Mouse (Mus musculus): ENCODE data around the gene Fdxr. TPM values are rescaled to one million over a fixed set of nuclear protein-coding genes. Genes with fewer than 3 reads are reported as not detected.

The Fdxr gene
- polyA plus RNA-seq, 1 experiment = not detected

DNA sequence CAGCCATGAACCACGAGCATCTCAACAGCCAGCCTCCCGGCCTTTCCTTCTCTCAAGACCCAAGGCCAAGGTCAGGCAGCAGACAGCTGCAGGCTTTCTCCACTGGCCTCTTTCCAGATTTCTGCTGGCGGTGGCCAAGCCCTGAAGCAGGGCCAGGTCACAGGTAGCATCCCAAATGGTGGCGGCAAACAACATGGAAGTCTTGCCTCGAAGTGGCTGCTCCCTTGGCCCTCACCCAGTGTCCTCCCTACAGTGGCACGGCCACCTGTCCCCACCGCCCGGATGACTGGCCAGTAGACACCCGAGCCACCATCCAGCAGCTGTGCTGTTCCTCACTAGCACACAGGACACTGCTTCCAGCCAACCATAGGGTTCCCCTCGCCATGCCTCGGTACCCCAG lies 35.4 kb downstream of the Fdxr start:
- H3K4me1 ChIP-seq (ENCODE audit: control insufficient read depth, insufficient read depth, low read length) = peaks cover 14% of the 10 kb centered on the region
- WGBS = 77% methylated on average over 11 of the region's 11 CpGs
- TF ChIP-seq CTCF (IDR thresholded peaks at IDR 0.05; ENCODE audit: insufficient read depth, low read depth, low read length) (no peak), POLR2A (IDR thresholded peaks at IDR 0.05; ENCODE audit: insufficient read depth, low read depth, low read length) (no peak)

DNA sequence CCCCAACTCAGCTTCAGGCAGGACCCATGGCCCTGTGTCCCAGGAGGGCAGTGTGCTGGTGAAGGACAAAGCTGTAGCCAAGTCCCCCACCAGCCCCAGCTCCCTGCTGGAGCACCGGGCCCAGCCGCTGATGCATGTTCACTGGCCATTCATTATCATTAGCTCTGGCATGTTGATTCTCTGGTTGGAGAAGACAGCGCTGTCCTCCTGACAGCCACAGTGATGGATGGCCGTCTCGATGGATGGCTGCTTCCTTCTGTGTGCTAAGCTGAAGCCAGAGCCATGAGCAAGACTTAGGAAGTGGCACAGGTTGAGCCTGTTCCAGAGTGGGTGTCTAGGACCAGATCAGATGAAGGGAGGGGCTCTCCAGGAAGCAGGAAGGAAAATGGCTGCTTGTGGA lies 40.3 kb downstream of the Fdxr start:
- Histone ChIP-seq H3K27ac (ENCODE audit: insufficient read depth, low read depth, low read length) (no peak overlapping the region), H3K4me3 (ENCODE audit: insufficient read depth, low read depth, low read length) (no peak overlapping the region), H3K4me1 (ENCODE audit: control insufficient read depth, insufficient read depth, low read length) (peaks cover 36% of the 10 kb centered on the region)
- TF ChIP-seq POLR2A (IDR thresholded peaks at IDR 0.05; ENCODE audit: insufficient read depth, low read depth, low read length) (no peak), CTCF (IDR thresholded peaks at IDR 0.05; ENCODE audit: insufficient read depth, low read depth, low read length) (no peak)
- 67% methylated on average over 5 of the region's 5 CpGs for WGBS

More for the DNA sequence above, 35.4 kb downstream of the Fdxr start:
- H3K27ac ChIP-seq (ENCODE audit: insufficient read depth, low read depth, low read length) = no peak overlapping the region
- H3K4me3 ChIP-seq (ENCODE audit: insufficient read depth, low read depth, low read length) = no peak overlapping the region

DNA sequence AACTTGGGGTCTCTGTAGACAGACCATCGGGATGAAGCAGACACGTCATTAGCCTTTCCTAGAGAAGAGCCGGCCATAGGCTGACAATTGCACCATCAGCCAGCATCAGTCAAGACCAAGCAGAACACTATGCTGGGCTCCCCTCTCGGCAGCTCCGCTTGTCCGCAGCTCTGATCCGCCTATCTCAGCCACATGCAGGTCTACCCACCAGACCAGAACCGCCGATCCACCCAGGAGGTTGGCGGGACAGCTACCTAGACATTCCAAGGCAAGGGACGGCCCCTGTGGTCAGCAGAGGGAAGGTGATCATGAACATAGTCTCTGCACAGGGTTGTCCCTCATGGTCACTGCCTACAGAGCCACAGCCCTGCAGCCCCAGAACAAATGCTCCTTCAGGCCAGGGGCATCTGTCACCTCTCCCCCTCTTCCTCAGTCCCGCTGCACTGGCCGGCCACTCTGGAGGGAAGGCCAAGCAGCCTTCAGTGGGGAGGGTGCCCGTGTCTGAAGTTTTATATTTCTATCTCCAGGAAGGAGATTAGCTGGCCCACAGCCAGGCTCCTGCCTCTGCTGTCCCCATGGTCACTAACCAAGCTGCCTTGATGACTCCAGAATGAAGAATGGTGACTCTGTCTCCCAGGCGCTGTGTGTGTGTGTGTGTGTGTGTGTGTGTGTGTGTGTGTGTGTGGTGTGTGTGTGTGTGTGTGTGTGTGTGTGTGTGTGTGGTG lies 42.4 kb downstream of the Fdxr start:
- TF ChIP-seq POLR2A (IDR thresholded peaks at IDR 0.05; ENCODE audit: insufficient read depth, low read depth, low read length) = no peak
- TF ChIP-seq CTCF (IDR thresholded peaks at IDR 0.05; ENCODE audit: insufficient read depth, low read depth, low read length) = no peak
- WGBS = 79% methylated on average over 15 of the region's 15 CpGs
- Histone ChIP-seq H3K4me1 (ENCODE audit: control insufficient read depth, insufficient read depth, low read length) (peaks cover 49% of the 10 kb centered on the region), H3K27ac (ENCODE audit: insufficient read depth, low read depth, low read length) (0 out of 2 replicates have a peak overlapping the region, but pooled peaks have one; percentile 7), H3K4me3 (ENCODE audit: insufficient read depth, low read depth, low read length) (no peak overlapping the region)

DNA sequence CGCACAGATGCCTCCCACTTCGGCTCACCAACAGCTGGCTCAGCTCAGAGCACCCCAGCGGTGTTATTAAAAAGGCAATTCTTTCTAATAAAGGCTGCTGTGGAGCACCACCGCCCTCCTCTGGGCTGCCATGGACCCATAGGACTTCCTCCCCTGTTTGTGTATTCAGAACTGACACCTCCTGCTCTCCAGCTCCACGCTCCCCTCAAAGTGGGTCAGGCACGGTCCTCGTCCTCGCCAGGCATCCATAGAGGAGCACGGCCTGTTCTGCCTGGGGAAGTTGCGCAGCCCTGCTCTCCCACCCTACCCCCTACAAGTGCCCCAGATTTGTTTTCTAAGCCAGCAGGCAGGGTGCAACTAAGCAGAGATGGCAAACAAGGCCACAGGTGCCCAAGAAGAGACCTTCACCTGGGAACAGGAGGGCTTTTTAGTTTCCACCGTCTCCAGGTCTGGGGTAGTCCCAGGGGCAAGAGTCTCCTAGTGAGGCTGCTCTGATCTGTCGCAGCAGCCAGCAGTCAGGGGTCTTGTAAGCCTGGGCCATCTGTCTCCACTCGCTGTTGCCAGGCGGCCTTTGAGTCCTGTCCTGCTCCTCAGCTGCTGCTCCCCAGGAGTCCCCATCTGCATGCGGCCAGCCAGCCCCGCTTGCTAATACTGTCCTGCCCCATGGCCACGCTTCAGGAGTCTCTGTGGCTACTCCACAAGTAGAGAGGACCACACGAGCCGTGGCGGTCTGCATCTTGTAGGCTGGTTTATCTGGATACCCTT lies 43.1 kb downstream of the Fdxr start:
- 48% methylated on average over 20 of the region's 20 CpGs for WGBS
- no peak overlapping the region for H3K4me3 ChIP-seq (ENCODE audit: insufficient read depth, low read depth, low read length)
- H3K27ac ChIP-seq (ENCODE audit: insufficient read depth, low read depth, low read length) = peak overlapping the region; percentile 31; the same call in 1 of the 2 replicates
- TF ChIP-seq POLR2A (IDR thresholded peaks at IDR 0.05; ENCODE audit: insufficient read depth, low read depth, low read length) (no peak), CTCF (IDR thresholded peaks at IDR 0.05; ENCODE audit: insufficient read depth, low read depth, low read length) (no peak)
- H3K4me1 ChIP-seq (ENCODE audit: control insufficient read depth, insufficient read depth, low read length) = peaks cover 51% of the 10 kb centered on the region

DNA sequence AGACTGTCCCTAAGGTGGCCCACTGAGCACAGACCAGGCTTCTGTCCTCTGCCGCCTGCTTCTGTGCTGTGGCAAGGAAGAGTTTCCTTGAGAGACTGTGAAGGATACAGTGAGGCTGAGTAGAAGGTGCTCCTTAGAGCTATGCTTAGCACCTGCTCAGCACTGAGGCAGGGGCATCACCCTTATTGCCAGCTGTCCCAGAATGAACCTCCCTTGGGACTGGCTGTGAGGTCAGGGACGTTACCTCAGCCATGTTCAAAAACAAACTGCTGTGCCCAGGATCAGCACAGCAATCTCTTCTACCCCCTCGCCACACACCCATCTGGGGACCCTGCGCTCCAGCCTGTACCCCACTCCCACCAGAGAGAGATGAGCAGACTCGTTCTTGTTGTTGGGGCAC lies 44.0 kb downstream of the Fdxr start:
- 76% methylated on average over 5 of the region's 5 CpGs for WGBS
- Histone ChIP-seq H3K4me1 (ENCODE audit: control insufficient read depth, insufficient read depth, low read length) (peaks cover 57% of the 10 kb centered on the region), H3K27ac (ENCODE audit: insufficient read depth, low read depth, low read length) (peak overlapping the region; percentile 55), H3K4me3 (ENCODE audit: insufficient read depth, low read depth, low read length) (no peak overlapping the region)
- TF ChIP-seq CTCF (IDR thresholded peaks at IDR 0.05; ENCODE audit: insufficient read depth, low read depth, low read length) = no peak

DNA sequence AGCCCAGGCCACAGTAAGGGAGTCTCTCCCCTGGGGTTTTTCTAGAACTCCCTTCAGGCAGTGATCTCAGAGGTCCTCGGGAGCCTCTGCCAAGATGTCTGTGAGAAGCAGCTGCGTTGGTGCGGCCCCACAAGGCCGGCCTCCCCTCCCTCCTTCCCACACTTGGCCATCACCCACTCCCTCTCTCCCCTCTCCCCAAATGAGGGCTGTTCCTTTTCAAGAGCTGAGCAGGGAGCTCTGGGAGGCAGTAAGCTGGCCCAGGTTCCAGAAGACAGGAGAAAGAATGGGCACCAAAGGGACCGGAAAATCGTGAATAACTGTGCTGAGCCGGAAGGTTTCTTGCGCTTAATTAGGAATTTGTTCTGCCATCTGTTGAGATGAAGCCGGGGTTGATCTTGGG lies 44.9 kb downstream of the Fdxr start:
- peaks cover 65% of the 10 kb centered on the region for H3K4me1 ChIP-seq (ENCODE audit: control insufficient read depth, insufficient read depth, low read length)
- WGBS = 35% methylated on average over 9 of the region's 9 CpGs
- H3K27ac ChIP-seq (ENCODE audit: insufficient read depth, low read depth, low read length) = peak overlapping the region; percentile 71
- TF ChIP-seq CTCF (IDR thresholded peaks at IDR 0.05; ENCODE audit: insufficient read depth, low read depth, low read length) (no peak), POLR2A (IDR thresholded peaks at IDR 0.05; ENCODE audit: insufficient read depth, low read depth, low read length) (no peak)
- no peak overlapping the region for H3K4me3 ChIP-seq (ENCODE audit: insufficient read depth, low read depth, low read length)

DNA sequence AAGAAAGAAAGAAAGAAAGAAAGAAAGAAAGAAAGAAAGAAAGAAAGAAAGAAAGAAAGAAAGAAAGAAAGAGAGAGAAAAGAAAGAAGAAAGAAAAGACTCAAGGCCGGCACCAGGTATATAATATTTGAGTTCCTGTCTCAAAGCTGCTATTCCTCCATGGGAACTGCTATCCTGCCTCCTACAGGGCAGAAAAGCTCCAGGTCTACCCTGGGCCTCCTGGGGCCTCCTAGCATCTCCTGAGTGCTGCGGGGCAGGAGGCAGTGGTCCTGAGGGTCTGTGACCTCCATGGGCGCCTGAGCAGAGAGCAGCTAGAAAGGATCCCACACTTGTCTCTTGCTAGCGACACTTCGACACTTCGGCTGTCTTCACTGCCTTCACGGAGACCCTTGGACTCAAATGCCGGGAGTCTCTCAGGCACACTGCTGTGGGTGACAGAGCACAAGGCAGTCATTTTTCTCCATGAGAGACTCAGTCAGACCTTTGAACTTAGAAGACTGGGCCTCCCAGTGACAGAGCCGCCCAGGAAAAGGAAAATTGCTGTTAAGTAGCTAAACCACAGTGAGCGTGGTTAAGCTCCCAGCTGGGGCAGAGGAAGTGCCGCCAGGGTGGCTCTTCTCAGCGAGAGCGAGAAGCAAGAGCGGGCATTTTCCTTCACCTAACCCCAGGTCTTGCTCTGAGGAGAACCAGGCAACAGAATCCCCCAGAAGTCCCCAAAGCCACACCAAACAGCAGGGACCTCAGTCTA lies 45.5 kb downstream of the Fdxr start:
- Histone ChIP-seq H3K4me3 (ENCODE audit: insufficient read depth, low read depth, low read length) (no peak overlapping the region), H3K4me1 (ENCODE audit: control insufficient read depth, insufficient read depth, low read length) (peaks cover 69% of the 10 kb centered on the region), H3K27ac (ENCODE audit: insufficient read depth, low read depth, low read length) (peak overlapping the region; percentile 71)
- no peak for TF ChIP-seq POLR2A (IDR thresholded peaks at IDR 0.05; ENCODE audit: insufficient read depth, low read depth, low read length)
- TF ChIP-seq CTCF (IDR thresholded peaks at IDR 0.05; ENCODE audit: insufficient read depth, low read depth, low read length) = 0 out of 2 replicates have a peak, but pooled peaks have one; percentile 13
- WGBS = 60% methylated on average over 14 of the region's 14 CpGs

DNA sequence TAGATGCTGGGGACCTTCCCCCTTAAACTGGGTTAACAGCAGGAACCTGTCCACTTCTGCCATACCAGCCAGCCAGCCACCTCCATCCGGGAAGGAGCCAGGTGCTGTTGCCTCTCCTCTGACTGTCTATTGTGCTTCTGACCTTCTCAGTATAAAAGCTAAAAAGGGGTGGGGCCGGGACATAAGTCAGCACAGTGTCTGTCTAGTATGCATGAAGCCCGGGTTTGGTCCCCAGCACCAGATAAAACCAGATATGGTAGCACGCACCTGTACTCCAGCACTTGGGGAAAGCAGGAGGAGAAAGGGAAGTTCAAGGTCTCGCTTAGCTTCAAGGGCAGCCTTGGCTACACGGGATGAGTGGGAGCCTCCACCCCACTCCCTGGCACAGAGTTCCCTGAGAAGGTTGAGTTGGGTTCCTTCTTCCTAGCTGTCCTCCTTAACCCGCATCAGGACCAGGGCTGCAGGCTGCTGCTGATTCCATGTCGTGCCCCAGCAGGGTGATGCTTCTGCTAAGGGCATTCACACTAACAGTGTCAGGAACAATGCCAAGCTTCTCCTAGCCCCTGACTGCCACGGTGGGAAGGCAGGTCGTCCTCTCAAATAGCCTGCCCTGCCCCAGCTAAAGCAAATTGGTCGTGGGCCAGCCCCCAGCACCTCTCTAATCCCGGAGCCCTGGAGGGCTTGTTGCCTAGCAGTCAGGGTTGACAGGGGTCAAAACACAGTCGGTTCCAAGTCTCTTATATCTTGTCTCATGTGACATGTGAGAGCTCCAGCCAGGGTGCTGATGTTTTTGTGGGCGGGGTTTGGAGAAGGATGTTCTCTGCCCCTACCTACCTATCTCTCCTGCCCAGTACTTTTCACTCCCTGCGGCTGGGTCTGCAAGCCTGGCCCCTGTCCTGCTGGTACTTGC lies 47.6 kb downstream of the Fdxr start:
- Histone ChIP-seq H3K4me3 (ENCODE audit: insufficient read depth, low read depth, low read length) (no peak overlapping the region), H3K4me1 (ENCODE audit: control insufficient read depth, insufficient read depth, low read length) (peaks cover 72% of the 10 kb centered on the region), H3K27ac (ENCODE audit: insufficient read depth, low read depth, low read length) (no peak overlapping the region)
- no peak for TF ChIP-seq POLR2A (IDR thresholded peaks at IDR 0.05; ENCODE audit: insufficient read depth, low read depth, low read length)
- no peak for TF ChIP-seq CTCF (IDR thresholded peaks at IDR 0.05; ENCODE audit: insufficient read depth, low read depth, low read length)
- WGBS = 63% methylated on average over 15 of the region's 15 CpGs

Data from olfactory bulb, adult 2 months (tissue).